Mouse (Mus musculus): Measurements from ENCODE around the gene Ccdc13.

Gene Ccdc13

GRCm38 (mm10) chr9:121846526-121847118, 7.4 kb upstream of the Ccdc13 start:
- no peak for DNase-seq

- no peak for DNase-seq
Observed at GRCm38 (mm10) chr9:121842914-121843313, 3.7 kb upstream of the Ccdc13 start.

GRCm38 (mm10) chr9:121839622-121839965, 333 bp upstream of the Ccdc13 start:
- no peak for DNase-seq

GRCm38 (mm10) chr9:121838008-121838407, 1.3 kb downstream of the Ccdc13 start:
- no peak for DNase-seq

- DNase-seq: no peak
Observed at GRCm38 (mm10) chr9:121833825-121834224, 5.4 kb downstream of the Ccdc13 start.

GRCm38 (mm10) chr9:121830956-121831293, 8.3 kb downstream of the Ccdc13 start:
- peak; percentile 26 to 30 for DNase-seq

GRCm38 (mm10) chr9:121830243-121830955, 8.9 kb downstream of the Ccdc13 start:
- peak in 1 of 2 experiments; percentile 18 for DNase-seq

- no peak for DNase-seq
Observed at GRCm38 (mm10) chr9:121829270-121829992, 9.8 kb downstream of the Ccdc13 start.

GRCm38 (mm10) chr9:121828314-121828713, 10.9 kb downstream of the Ccdc13 start:
- DNase-seq: no peak

GRCm38 (mm10) chr9:121826356-121826755, 12.9 kb downstream of the Ccdc13 start:
- DNase-seq: no peak

- DNase-seq: no peak
Observed at GRCm38 (mm10) chr9:121823991-121824390, 15.3 kb downstream of the Ccdc13 start.

GRCm38 (mm10) chr9:121823051-121823450, 16.2 kb downstream of the Ccdc13 start:
- DNase-seq: no peak

GRCm38 (mm10) chr9:121822585-121822991, 16.7 kb downstream of the Ccdc13 start:
- DNase-seq: no peak

- DNase-seq: no peak
Observed at GRCm38 (mm10) chr9:121820765-121821164, 18.5 kb downstream of the Ccdc13 start.

- DNase-seq: no peak
Observed at GRCm38 (mm10) chr9:121819771-121820471, 19.3 kb downstream of the Ccdc13 start.

GRCm38 (mm10) chr9:121819073-121819770, 20.0 kb downstream of the Ccdc13 start:
- no peak for DNase-seq

GRCm38 (mm10) chr9:121815183-121815582, 24.1 kb downstream of the Ccdc13 start:
- no peak for DNase-seq

GRCm38 (mm10) chr9:121810081-121810821, 29.0 kb downstream of the Ccdc13 start:
- no peak for DNase-seq

- DNase-seq: no peak
Observed at GRCm38 (mm10) chr9:121808511-121808910, 30.8 kb downstream of the Ccdc13 start.

GRCm38 (mm10) chr9:121807947-121808346, 31.3 kb downstream of the Ccdc13 start:
- DNase-seq: no peak

GRCm38 (mm10) chr9:121807546-121807945, 31.7 kb downstream of the Ccdc13 start:
- no peak for DNase-seq

GRCm38 (mm10) chr9:121802747-121803146, 36.5 kb downstream of the Ccdc13 start:
- no peak for DNase-seq
